Mouse (Mus musculus) adipocyte (in vitro differentiated cells): Measurements from ENCODE around the gene Slc22a17.

Experiments used
- DNase-seq: peaks from one replicate; pipeline ENCODE4 v3.0.0-alpha.2; 2016; ENCODE audit warnings: low spot score

Gene Slc22a17

GRCm38 (mm10) chr14:54856703-54857102 lies 56.2 kb downstream of the Slc22a17 start:
- DNase-seq, result no peak
